Mouse (Mus musculus) liver, embryonic 16.5 days (tissue): Measurements from ENCODE around the gene Gm10160. TPM values are rescaled to one million over a fixed set of nuclear protein-coding genes. Genes with fewer than 3 reads are reported as not detected.
"Not testable (repeated sequence)": the region's sequence is repeated elsewhere in the genome, so short reads cannot be mapped to it uniquely, and the experiment has no call there.

Experiments used
- ATAC-seq: fragments of 200-750 bp; cut with Nextera tagmentation; 2 replicates; pipeline ENCODE4 v1.8.0; 2017; ENCODE audit warnings: low read depth, mild to moderate bottlenecking, moderate number of reproducible peaks, moderate library complexity
- H3K27ac ChIP-seq: fragments of 300-500 bp; sonication (generic); 2 replicates; pipeline ENCODE4 v1.5.1; 2014; ENCODE audit warnings: mild to moderate bottlenecking, low read length
- H3K27me3 ChIP-seq: fragments of 300-500 bp; sonication (generic); 2 replicates; pipeline ENCODE4 v1.6.1; 2014; ENCODE audit warnings: low read depth, low read length, mixed read lengths; ENCODE audit not compliant: control insufficient read depth, insufficient read depth
- H3K36me3 ChIP-seq: fragments of 300-500 bp; sonication (generic); 2 replicates; pipeline ENCODE4 v1.6.1; 2014; ENCODE audit warnings: mild to moderate bottlenecking; ENCODE audit not compliant: control insufficient read depth, insufficient read depth
- H3K4me1 ChIP-seq: fragments of 300-500 bp; sonication (generic); 2 replicates; pipeline ENCODE4 v1.6.1; 2014; ENCODE audit warnings: low read depth, low read length, mixed read lengths; ENCODE audit not compliant: control insufficient read depth
- H3K4me2 ChIP-seq: fragments of 300-500 bp; sonication (generic); 2 replicates; pipeline ENCODE4 v1.6.1; 2014; ENCODE audit warnings: low read depth, low read length, mixed read lengths
- H3K4me3 ChIP-seq: fragments of 300-500 bp; sonication (generic); 2 replicates; pipeline ENCODE4 v1.5.1; 2014; ENCODE audit warnings: low read depth, mild to moderate bottlenecking, low read length
- H3K9ac ChIP-seq: fragments of 300-500 bp; sonication (generic); 2 replicates; pipeline ENCODE4 v1.6.1; 2014; ENCODE audit warnings: low read depth, low read length
- H3K9me3 ChIP-seq: fragments of 300-500 bp; sonication (generic); replicated peaks from 2 replicates; pipeline ENCODE4 v1.6.1; 2016; ENCODE audit warnings: low read length; ENCODE audit not compliant: control insufficient read depth
- WGBS: fragments of 180-500 bp; shearing (Covaris S2); extraction: QIAGEN DNeasy Blood & Tissue Kit; methylation state at CpG from one replicate; pipeline ENCODE4 v1.1.7; 2014; ENCODE audit not compliant: insufficient replicate concordance; 5-methylcytosine and 5-hydroxymethylcytosine counted together
- polyA plus RNA-seq: library from polyadenylated mRNA; unstranded; fragments of >200 nt; fragmentation: Nextera tagmentation; extraction: Ambion mirVana; gene quantifications from 2 replicates; pipeline ENCODE4 v1.2.1, GENCODE M21; 2015

The Gm10160 gene
- polyA plus RNA-seq, 1 experiment from 2014 or later, result not detected

- Histone ChIP-seq H3K27me3 (peaks cover 12% of the 10 kb centered on the region), H3K27ac (no peak overlapping the region), H3K36me3 (no peaks in the 10 kb centered on the region), H3K4me2 (no peak overlapping the region), H3K9me3 (no peaks in the 10 kb centered on the region), H3K4me3 (no peak overlapping the region), H3K9ac (no peak overlapping the region), H3K4me1 (no peaks in the 10 kb centered on the region)
- no peak for ATAC-seq
- 64% methylated on average over 8 of the region's 8 CpGs for WGBS
Observed at GRCm38 (mm10) chr7:81843903-81844302, 11.7 kb downstream of the Gm10160 start.

GRCm38 (mm10) chr7:81842998-81843397 lies 12.6 kb downstream of the Gm10160 start:
- 13% methylated on average over 1 of the region's 1 CpGs for WGBS

GRCm38 (mm10) chr7:81842141-81842540 lies 13.5 kb downstream of the Gm10160 start:
- Histone ChIP-seq H3K4me3 (no peak overlapping the region), H3K9me3 (no peaks in the 10 kb centered on the region), H3K9ac (no peak overlapping the region), H3K4me2 (no peak overlapping the region), H3K27me3 (peaks cover 10% of the 10 kb centered on the region), H3K27ac (no peak overlapping the region), H3K4me1 (no peaks in the 10 kb centered on the region), H3K36me3 (no peaks in the 10 kb centered on the region)
- ATAC-seq, result no peak
- WGBS, result 73% methylated on average over 7 of the region's 7 CpGs

More at GRCm38 (mm10) chr7:81842998-81843397, 12.6 kb downstream of the Gm10160 start:
- no peak for ATAC-seq
- no peaks in the 10 kb centered on the region for H3K36me3 ChIP-seq
- no peak overlapping the region for H3K4me2 ChIP-seq
- no peak overlapping the region for H3K9ac ChIP-seq
- no peak overlapping the region for H3K27ac ChIP-seq
- no peaks in the 10 kb centered on the region for H3K9me3 ChIP-seq
- no peak overlapping the region for H3K4me3 ChIP-seq
- H3K27me3 ChIP-seq, result peaks cover 12% of the 10 kb centered on the region
- H3K4me1 ChIP-seq, result no peaks in the 10 kb centered on the region

GRCm38 (mm10) chr7:81841439-81841838 lies 14.2 kb downstream of the Gm10160 start:
- no peak overlapping the region for H3K9ac ChIP-seq
- no peak overlapping the region for H3K4me3 ChIP-seq
- no peak overlapping the region for H3K27ac ChIP-seq
- no peaks in the 10 kb centered on the region for H3K36me3 ChIP-seq
- no peak for ATAC-seq
- H3K4me2 ChIP-seq, result no peak overlapping the region
- H3K9me3 ChIP-seq, result no peaks in the 10 kb centered on the region
- no peaks in the 10 kb centered on the region for H3K4me1 ChIP-seq
- WGBS, result 63% methylated on average over 6 of the region's 6 CpGs
- peaks cover 8% of the 10 kb centered on the region; the same call in 1 of the 2 replicates for H3K27me3 ChIP-seq

- no peak for ATAC-seq
- 0 out of 2 replicates have a peak, but pooled peaks cover 8% of the 10 kb centered on the region for H3K27me3 ChIP-seq
- no peaks in the 10 kb centered on the region for H3K36me3 ChIP-seq
- no peak overlapping the region for H3K4me3 ChIP-seq
- no peaks in the 10 kb centered on the region for H3K4me1 ChIP-seq
- no peak overlapping the region for H3K4me2 ChIP-seq
- no peak overlapping the region for H3K9ac ChIP-seq
- no peaks in the 10 kb centered on the region for H3K9me3 ChIP-seq
- no peak overlapping the region for H3K27ac ChIP-seq
- WGBS, result 69% methylated on average over 7 of the region's 7 CpGs
Observed at GRCm38 (mm10) chr7:81840661-81841181, 14.9 kb downstream of the Gm10160 start.

- no peaks in the 10 kb centered on the region for H3K4me1 ChIP-seq
- H3K4me3 ChIP-seq, result no peak overlapping the region
- ATAC-seq, result no peak
- 47% methylated on average over 6 of the region's 6 CpGs for WGBS
- H3K27ac ChIP-seq, result no peak overlapping the region
- no peaks in the 10 kb centered on the region for H3K36me3 ChIP-seq
- no peak overlapping the region for H3K4me2 ChIP-seq
- H3K9ac ChIP-seq, result no peak overlapping the region
- 0 out of 2 replicates have a peak, but pooled peaks cover 1% of the 10 kb centered on the region for H3K27me3 ChIP-seq
- H3K9me3 ChIP-seq, result no peaks in the 10 kb centered on the region
Observed at GRCm38 (mm10) chr7:81839746-81840145, 15.8 kb downstream of the Gm10160 start.

- H3K27ac ChIP-seq, H3K4me2 ChIP-seq, H3K27me3 ChIP-seq, H3K9ac ChIP-seq, ATAC-seq, H3K4me1 ChIP-seq, H3K4me3 ChIP-seq, H3K36me3 ChIP-seq, H3K9me3 ChIP-seq: not testable (repeated sequence)
- WGBS, result 64% methylated on average over 5 of the region's 5 CpGs
Observed at GRCm38 (mm10) chr7:81837771-81838170, 17.8 kb downstream of the Gm10160 start.

GRCm38 (mm10) chr7:81835430-81835829 lies 20.2 kb downstream of the Gm10160 start:
- no peak overlapping the region for H3K9ac ChIP-seq
- H3K27me3 ChIP-seq, result no peaks in the 10 kb centered on the region
- no peaks in the 10 kb centered on the region for H3K9me3 ChIP-seq
- no peaks in the 10 kb centered on the region for H3K36me3 ChIP-seq
- ATAC-seq, result no peak
- H3K4me2 ChIP-seq, result no peak overlapping the region
- no peaks in the 10 kb centered on the region for H3K4me1 ChIP-seq
- no peak overlapping the region for H3K27ac ChIP-seq
- WGBS, result 68% methylated on average over 5 of the region's 5 CpGs
- no peak overlapping the region for H3K4me3 ChIP-seq

- H3K4me3 ChIP-seq, result no peak overlapping the region
- no peaks in the 10 kb centered on the region for H3K27me3 ChIP-seq
- H3K36me3 ChIP-seq, result no peaks in the 10 kb centered on the region
- H3K27ac ChIP-seq, result no peak overlapping the region
- no peak for ATAC-seq
- no peaks in the 10 kb centered on the region for H3K9me3 ChIP-seq
- no peak overlapping the region for H3K9ac ChIP-seq
- peaks cover 2% of the 10 kb centered on the region for H3K4me1 ChIP-seq
- H3K4me2 ChIP-seq, result no peak overlapping the region
Observed at GRCm38 (mm10) chr7:81834847-81835246, 20.7 kb downstream of the Gm10160 start.
